Mouse (Mus musculus) testis, adult 2 months (tissue): ENCODE data around the gene Ezh1. TPM values are rescaled to one million over a fixed set of nuclear protein-coding genes. Genes with fewer than 3 reads are reported as not detected.

Experiments
- H3K27ac ChIP-seq: fragments of 200-500 bp; 2 replicates; pipeline ENCODE4 v1.5.1; 2012; ENCODE audit warnings: low read depth, low read length; ENCODE audit not compliant: control insufficient read depth, insufficient read depth
- H3K27me3 ChIP-seq: fragments of 200-500 bp; 2 replicates; pipeline ENCODE4 v1.6.1; 2012; ENCODE audit warnings: mild to moderate bottlenecking, low read length, moderate library complexity; ENCODE audit not compliant: control insufficient read depth, insufficient read depth
- H3K36me3 ChIP-seq: fragments of 200-500 bp; 2 replicates; pipeline ENCODE4 v1.6.1; 2012; ENCODE audit warnings: mild to moderate bottlenecking, low read length; ENCODE audit not compliant: control insufficient read depth, insufficient read depth
- H3K4me1 ChIP-seq: fragments of 200-500 bp; 2 replicates; pipeline ENCODE4 v1.6.1; 2012; ENCODE audit warnings: low read length; ENCODE audit not compliant: control insufficient read depth, insufficient read depth
- H3K4me3 ChIP-seq: fragments of 200-500 bp; 2 replicates; pipeline ENCODE4 v1.5.1; 2012; ENCODE audit warnings: low read depth, mild to moderate bottlenecking, low read length, moderate library complexity, mixed read lengths; ENCODE audit not compliant: control insufficient read depth
- CTCF ChIP-seq: fragments of 200-500 bp; IDR thresholded peaks from 2 replicates; pipeline ENCODE4 v1.5.1; 2012; ENCODE audit warnings: low read depth, mild to moderate bottlenecking, inconsistent platforms, low read length, moderate library complexity; ENCODE audit not compliant: control insufficient read depth, insufficient read depth, insufficient replicate concordance
- POLR2A ChIP-seq: fragments of 200-500 bp; IDR thresholded peaks from 2 replicates; pipeline ENCODE4 v1.6.1; 2012; ENCODE audit warnings: low read depth, mild to moderate bottlenecking, inconsistent platforms, low read length, moderate library complexity; ENCODE audit not compliant: control insufficient read depth
- polyA plus RNA-seq: library from polyadenylated mRNA; depleted of rRNA; stranded (reverse); fragments of >200 nt; gene quantifications from 2 replicates; pipeline ENCODE4 v1.2.3, GENCODE M21; 2012

Gene Ezh1
- polyA plus RNA-seq, 1 experiment = 14.3 TPM

DNA sequence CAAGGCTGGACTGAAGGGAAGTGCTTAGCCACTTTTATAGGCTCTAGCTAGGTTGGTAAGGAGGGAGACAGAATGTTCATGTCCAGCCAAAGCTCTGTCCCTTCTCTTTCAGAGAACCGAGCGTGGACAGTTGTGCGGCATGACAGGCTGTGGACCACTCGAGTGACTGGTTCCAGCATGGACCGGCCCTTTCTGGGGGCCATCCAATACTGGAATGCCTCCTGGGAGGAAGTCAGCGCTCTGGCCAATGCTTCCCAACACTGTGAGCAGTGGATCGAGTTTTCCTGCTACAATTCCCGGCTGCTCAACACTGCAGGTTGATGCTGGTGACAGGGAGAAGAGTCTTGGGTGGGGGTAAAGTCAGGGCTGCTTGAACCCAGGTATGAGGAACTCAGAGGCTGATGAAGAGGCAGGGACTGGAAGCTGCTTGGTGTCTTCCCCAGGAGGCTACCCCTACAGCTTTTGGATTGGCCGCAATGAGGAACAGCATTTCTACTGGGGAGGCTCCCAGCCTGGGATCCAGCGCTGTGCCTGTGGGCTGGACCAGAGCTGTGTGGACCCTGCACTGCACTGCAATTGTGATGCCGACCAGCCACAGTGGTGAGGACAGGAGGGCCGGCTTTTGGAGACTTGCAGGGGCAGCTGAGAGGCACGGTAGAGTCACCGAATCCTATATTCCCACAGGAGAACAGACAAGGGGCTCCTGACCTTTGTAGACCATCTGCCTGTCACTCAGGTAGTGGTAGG is 43.3 kb downstream of the Ezh1 start:
- Histone ChIP-seq H3K27me3 (no peaks in the 10 kb centered on the region), H3K27ac (no peak overlapping the region), H3K4me1 (peaks cover 5% of the 10 kb centered on the region), H3K36me3 (no peaks in the 10 kb centered on the region), H3K4me3 (no peak overlapping the region)
- no peak for TF ChIP-seq CTCF
- TF ChIP-seq POLR2A = no peak

DNA sequence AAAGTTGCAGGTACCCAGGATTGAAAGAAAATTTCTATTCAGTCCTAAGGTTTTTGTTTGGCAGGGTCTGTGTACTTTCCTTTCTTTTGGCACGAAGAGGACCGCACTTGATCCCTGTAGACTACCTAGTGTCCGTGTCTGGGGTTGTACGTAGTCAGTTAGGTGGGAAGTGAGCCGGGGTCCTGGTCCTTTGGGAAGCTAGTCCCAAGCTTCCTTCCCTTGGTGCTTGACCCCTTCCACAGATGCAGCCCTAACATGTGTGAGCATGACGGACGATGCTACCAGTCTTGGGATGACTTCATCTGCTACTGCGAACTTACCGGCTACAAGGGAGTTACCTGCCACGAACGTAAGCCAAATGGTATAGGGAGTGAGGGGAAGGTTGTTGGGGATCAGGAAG is 44.3 kb downstream of the Ezh1 start:
- H3K27ac ChIP-seq = no peak overlapping the region
- H3K4me1 ChIP-seq = peaks cover 5% of the 10 kb centered on the region
- TF ChIP-seq CTCF (no peak), POLR2A (no peak)
- no peak overlapping the region for H3K4me3 ChIP-seq
- no peaks in the 10 kb centered on the region for H3K27me3 ChIP-seq
- no peaks in the 10 kb centered on the region for H3K36me3 ChIP-seq

DNA sequence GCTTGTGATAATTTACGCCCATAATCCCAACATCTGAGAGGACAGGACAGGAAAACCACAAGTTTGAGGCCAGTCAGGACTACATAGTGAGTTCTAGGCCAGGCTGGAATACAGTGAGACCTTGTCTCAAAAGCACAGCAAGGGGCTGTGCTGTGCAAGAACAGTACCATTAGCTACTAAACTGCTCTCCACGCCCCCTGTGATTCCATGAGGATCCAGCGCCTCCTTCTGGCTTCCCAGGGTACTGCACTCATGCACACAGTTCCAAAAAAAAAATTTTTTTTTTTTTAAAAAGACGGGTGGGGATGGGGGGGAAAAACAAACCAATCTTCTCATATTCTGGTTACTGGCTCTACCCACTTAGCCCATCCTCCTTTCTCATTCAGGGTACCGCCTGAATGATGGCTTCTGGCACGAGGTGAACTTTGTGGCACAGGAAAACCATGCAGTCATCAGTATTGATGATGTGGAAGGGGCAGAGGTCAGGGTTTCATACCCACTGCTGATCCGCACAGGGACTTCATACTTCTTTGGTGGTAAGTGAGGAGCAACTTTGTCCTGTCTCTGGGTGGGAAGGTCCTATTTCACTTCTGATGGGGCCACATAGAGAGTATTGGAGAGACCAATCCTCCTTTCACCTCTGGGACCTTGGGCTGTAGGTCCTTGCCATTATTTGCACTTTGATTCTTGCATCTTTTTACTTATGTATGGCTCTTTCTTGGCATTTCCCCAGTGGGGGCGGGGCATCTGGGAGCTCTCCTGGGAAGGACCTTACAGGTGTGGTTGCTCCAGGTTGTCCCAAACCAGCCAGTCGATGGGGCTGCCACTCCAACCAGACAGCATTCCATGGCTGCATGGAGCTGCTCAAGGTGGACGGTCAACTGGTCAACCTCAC is 45.2 kb downstream of the Ezh1 start:
- Histone ChIP-seq H3K27me3 (no peaks in the 10 kb centered on the region), H3K36me3 (no peaks in the 10 kb centered on the region), H3K4me1 (peaks cover 7% of the 10 kb centered on the region), H3K4me3 (no peak overlapping the region), H3K27ac (no peak overlapping the region)
- TF ChIP-seq CTCF = peak; percentile 79; the same call in 1 of the 2 replicates
- TF ChIP-seq POLR2A = no peak

DNA sequence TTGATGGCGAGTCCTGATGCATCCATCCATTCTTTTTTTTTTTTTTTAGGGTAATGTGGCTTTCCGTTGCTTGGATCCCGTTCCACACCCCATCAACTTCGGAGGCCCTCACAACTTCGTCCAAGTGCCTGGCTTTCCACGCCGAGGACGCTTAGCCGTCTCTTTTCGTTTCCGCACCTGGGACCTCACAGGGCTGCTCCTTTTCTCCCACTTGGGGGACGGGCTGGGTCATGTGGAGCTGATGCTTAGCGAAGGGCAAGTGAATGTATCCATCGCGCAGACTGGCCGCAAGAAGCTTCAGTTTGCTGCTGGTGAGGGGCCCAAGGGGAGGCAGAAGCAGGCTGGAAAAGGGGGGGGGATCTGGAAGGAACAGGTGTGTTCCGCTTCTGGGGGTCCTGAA is 46.0 kb downstream of the Ezh1 start:
- Histone ChIP-seq H3K4me1 (peaks cover 11% of the 10 kb centered on the region), H3K27me3 (no peaks in the 10 kb centered on the region), H3K36me3 (no peaks in the 10 kb centered on the region), H3K4me3 (no peak overlapping the region), H3K27ac (no peak overlapping the region)
- TF ChIP-seq POLR2A = no peak
- no peak for TF ChIP-seq CTCF

DNA sequence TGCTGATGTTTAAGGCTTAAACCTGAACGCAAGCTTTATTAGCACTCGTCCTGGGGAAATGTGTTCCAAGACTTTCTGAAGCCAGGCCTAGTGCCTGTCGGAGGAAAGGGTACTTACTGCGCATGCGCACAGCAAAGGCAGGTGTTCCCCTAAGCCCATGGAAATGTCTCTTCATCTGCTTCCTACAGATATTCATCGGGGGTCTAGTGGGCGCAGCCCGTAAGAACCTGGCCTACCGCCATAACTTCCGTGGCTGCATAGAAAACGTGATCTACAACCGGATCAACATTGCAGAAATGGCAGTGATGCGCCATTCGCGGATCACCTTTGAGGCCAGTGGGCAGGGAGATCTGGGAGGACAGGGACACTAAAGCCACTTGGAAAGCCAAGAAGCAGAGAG is 47.0 kb downstream of the Ezh1 start:
- Histone ChIP-seq H3K36me3 (no peaks in the 10 kb centered on the region), H3K27ac (no peak overlapping the region), H3K4me1 (peaks cover 12% of the 10 kb centered on the region), H3K27me3 (no peaks in the 10 kb centered on the region; the same call in 1 of the 2 replicates), H3K4me3 (peak overlapping the region; percentile 31)
- TF ChIP-seq POLR2A = no peak
- TF ChIP-seq CTCF = no peak

DNA sequence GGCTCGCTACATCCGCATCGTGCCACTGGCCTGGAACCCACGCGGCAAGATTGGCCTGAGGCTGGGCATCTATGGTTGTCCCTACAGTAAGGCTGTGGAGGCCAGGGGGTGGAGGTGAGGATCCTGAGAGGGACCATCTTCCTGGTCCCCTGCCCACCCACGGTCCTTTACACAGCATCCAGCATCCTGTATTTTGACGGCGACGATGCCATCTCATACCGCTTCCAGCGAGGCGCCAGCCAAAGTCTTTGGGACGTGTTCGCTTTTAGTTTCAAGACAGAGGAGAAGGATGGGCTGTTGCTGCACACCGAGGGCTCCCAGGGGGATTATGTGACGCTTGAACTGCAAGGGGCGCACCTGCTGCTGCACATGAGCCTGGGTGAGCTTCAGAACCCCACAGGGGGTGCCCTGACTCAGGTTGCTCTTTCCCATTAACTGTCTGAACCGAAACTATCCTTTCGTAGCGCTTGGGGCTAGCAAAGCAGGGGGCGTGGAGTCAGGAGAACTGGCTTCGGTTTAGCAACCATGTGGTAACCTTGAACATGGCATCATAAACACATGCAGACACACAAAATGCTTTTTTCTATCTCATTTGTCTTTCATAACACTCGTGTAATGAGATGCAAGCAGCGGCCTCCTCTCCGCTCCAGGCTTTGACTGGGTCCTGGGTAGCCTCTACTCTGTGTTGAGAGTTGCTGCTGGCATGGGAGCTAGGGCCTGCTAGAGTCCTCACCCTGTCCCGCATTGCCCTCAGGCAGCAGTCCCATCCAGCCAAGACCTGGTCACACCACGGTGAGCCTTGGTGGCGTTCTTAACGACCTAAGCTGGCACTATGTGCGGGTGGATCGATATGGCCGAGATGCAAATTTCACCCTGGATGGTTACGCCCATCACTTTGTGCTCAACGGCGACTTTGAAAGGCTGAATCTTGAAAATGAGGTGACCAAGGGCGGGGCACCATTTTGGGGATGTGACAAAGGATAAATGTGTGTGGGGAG is 47.9 kb downstream of the Ezh1 start:
- Histone ChIP-seq H3K4me1 (peaks cover 14% of the 10 kb centered on the region), H3K36me3 (no peaks in the 10 kb centered on the region), H3K27me3 (no peaks in the 10 kb centered on the region; the same call in 1 of the 2 replicates), H3K4me3 (no peak overlapping the region), H3K27ac (no peak overlapping the region)
- TF ChIP-seq POLR2A (no peak), CTCF (no peak)
